Mouse (Mus musculus): Measurements from ENCODE around the gene Odf3.
"Not testable (repeated sequence)": the region's sequence is repeated elsewhere in the genome, so short reads cannot be mapped to it uniquely, and the experiment has no call there.

DNA sequence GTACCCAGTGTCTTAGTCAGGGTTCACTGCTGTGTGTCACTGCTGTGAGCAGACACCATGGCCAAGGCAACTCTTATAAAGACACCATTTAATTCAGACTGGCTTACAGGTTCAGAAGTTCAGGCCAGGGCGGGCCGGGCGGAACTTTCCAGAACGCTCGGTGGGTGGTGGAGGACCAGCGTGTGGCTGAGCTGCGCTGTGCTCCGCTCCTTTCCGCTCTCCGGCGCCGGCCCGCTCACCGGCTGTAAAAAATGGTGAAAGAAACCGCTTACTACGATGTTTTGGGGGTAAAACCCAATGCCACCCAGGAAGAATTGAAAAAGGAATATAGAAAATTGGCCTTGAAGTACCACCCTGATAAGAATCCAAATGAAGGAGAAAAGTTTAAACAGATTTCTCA lies 43.0 kb downstream of the Odf3 start:
- TF ChIP-seq CTCF (IDR thresholded peaks at IDR 0.05; ENCODE audit: borderline replicate concordance, extremely low read depth, insufficient read depth, insufficient read length); POLR2A (IDR thresholded peaks at IDR 0.05; ENCODE audit: borderline replicate concordance, extremely low read depth, insufficient read depth, insufficient read length, poor library complexity, severe bottlenecking): not testable (repeated sequence)

All from brain, embryonic 14.5 days (tissue).